Mouse (Mus musculus) duodenum, adult 2 months (tissue): Measurements from ENCODE around the gene Birc2. TPM values are rescaled to one million over a fixed set of nuclear protein-coding genes. Genes with fewer than 3 reads are reported as not detected.

Source experiments
- polyA plus RNA-seq: library from polyadenylated mRNA; depleted of rRNA; stranded (reverse); fragments of >200 nt; gene quantifications from 2 replicates; pipeline ENCODE4 v1.2.3, GENCODE M21; 2012; ENCODE audit warnings: low replicate concordance; rRNA removed

Gene Birc2
- polyA plus RNA-seq, result 2.9 and 4.9 TPM in 2 replicates

DNA sequence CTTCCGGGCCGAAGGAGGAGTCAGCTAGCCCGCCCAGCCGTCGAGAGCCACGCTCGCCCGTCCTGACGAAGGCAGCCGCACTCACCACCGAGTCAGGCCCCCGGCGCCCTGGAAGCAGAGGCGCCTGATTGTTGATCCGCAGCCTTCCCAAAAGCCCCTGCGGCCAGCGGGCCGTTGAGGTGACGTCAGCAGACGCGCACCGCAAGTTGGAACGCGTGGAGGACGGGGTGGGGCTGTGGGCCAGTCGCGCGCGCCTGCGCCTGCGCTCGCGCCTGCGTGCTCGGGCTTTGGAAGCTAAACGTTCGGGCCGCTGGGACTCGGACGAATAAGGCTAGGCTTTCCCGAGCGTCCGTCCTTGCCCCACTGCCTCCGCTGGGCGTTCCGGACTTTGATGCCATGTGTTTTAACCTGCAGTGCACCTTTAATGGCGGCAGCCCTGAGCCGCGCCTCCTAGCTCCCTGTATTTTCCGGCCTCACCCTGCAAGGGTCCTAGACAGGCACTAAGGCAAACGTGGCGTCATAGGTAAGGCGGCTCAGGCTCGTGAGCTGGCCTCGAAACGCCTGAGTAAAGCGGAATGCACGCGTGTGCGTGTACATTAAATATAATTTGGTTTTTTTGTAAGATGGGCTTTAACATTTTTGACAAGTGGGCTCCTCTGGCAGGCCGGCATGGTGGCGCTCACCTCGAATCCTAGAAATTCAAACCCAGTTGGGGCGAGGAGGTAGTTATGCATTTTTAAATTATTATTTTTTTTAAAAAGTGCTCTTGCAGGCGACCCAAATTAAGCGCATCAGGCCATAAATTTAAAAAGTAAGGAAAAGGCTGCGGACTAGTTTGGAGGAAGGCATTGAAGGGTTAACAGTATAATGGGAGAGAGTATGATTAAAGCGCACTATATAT is at the start of gene Birc2:
TSS of gene Birc2 (minus strand) at position 160 of the 901 bp plus-strand sequence.

GRCm38 (mm10) chr9:7872775-7873439 is 36.0 kb upstream of the Birc2 start, which contains the start of gene Birc3:
Gene Birc3, minus strand, starts transcription at chr9:7873186.

Other genes with a start within 250 kb of the Birc2 start
- gene Mmp20, start 208.8 kb downstream of the Birc2 start, polyA plus RNA-seq, result not detected in 2 replicates
- gene Mmp7, start 145.0 kb downstream of the Birc2 start, polyA plus RNA-seq, result 18.2 and 49.1 TPM in 2 replicates
- gene Tmem123, start 73.0 kb downstream of the Birc2 start, polyA plus RNA-seq, result 16.1 and 19.6 TPM in 2 replicates
- 4.7 and 8.0 TPM in 2 replicates for gene Birc3, start 36.1 kb upstream of the Birc2 start, polyA plus RNA-seq
- 34.8 and 35.3 TPM in 2 replicates for gene Yap1, start 167.5 kb upstream of the Birc2 start, polyA plus RNA-seq
- 1.5 TPM in 1 of 2 replicates, not detected in the other for gene Cfap300, start 205.8 kb upstream of the Birc2 start, polyA plus RNA-seq